Mouse (Mus musculus): ENCODE results near the gene Dnm1.
A peak's percentile ranks its signal among the peaks of the same experiment; 100 is the strongest.
"Not testable (repeated sequence)": the region's sequence is repeated elsewhere in the genome, so short reads cannot be mapped to it uniquely, and the experiment has no call there.

The Dnm1 gene

GRCm38 (mm10) chr2:32314831-32315230, 38.3 kb downstream of the Dnm1 start:
- DNase-seq (ENCODE audit: low spot score in 2 of 2), result no peak

- DNase-seq (ENCODE audit: low spot score in 2 of 2), result peak; percentile 69 to 78
Observed at GRCm38 (mm10) chr2:32312318-32312964, 40.7 kb downstream of the Dnm1 start.

- DNase-seq (ENCODE audit: low spot score in 2 of 2), result no peak
Observed at GRCm38 (mm10) chr2:32311443-32312317, 41.5 kb downstream of the Dnm1 start.

- DNase-seq (ENCODE audit: low spot score in 2 of 2), result no peak
Observed at GRCm38 (mm10) chr2:32310096-32310845, 42.9 kb downstream of the Dnm1 start.

- no peak for DNase-seq (ENCODE audit: low spot score in 2 of 2)
Observed at GRCm38 (mm10) chr2:32308870-32309568, 44.1 kb downstream of the Dnm1 start.

- peak in 1 of 2 experiments; percentile 31 for DNase-seq (ENCODE audit: low spot score in 2 of 2)
Observed at GRCm38 (mm10) chr2:32307941-32308760, 45.0 kb downstream of the Dnm1 start.

GRCm38 (mm10) chr2:32307247-32307798, 45.8 kb downstream of the Dnm1 start:
- DNase-seq (ENCODE audit: low spot score in 2 of 2), result no peak

GRCm38 (mm10) chr2:32306176-32306575, 47.0 kb downstream of the Dnm1 start:
- DNase-seq (ENCODE audit: low spot score in 2 of 2), result no peak

- no peak for DNase-seq (ENCODE audit: low spot score in 2 of 2)
Observed at GRCm38 (mm10) chr2:32305668-32306067, 47.5 kb downstream of the Dnm1 start.

GRCm38 (mm10) chr2:32304145-32304832, 48.8 kb downstream of the Dnm1 start:
- peak in 1 of 2 experiments; percentile 48 for DNase-seq (ENCODE audit: low spot score in 2 of 2)

GRCm38 (mm10) chr2:32302952-32303351, 50.2 kb downstream of the Dnm1 start:
- no peak for DNase-seq (ENCODE audit: low spot score in 2 of 2)

GRCm38 (mm10) chr2:32299469-32299868, 53.7 kb downstream of the Dnm1 start:
- DNase-seq (ENCODE audit: low spot score in 2 of 2), result no peak

GRCm38 (mm10) chr2:32295842-32296241, 57.3 kb downstream of the Dnm1 start:
- not testable (repeated sequence) for DNase-seq (ENCODE audit: low spot score in 2 of 2)

GRCm38 (mm10) chr2:32295285-32295684, 57.9 kb downstream of the Dnm1 start:
- DNase-seq (ENCODE audit: low spot score in 2 of 2), result no peak

GRCm38 (mm10) chr2:32294348-32294747, 58.8 kb downstream of the Dnm1 start:
- no peak for DNase-seq (ENCODE audit: low spot score in 2 of 2)

- no peak for DNase-seq (ENCODE audit: low spot score in 2 of 2)
Observed at GRCm38 (mm10) chr2:32289578-32289977, 63.6 kb downstream of the Dnm1 start.

GRCm38 (mm10) chr2:32288371-32288931, 64.7 kb downstream of the Dnm1 start:
- DNase-seq (ENCODE audit: low spot score in 2 of 2), result peak; percentile 16 to 26

- peak; percentile 91 to 98 for DNase-seq (ENCODE audit: low spot score in 2 of 2)
Observed at GRCm38 (mm10) chr2:32287923-32288367, 65.2 kb downstream of the Dnm1 start, which contains the start of gene Swi5. TSS of gene Swi5 (minus strand) at chr2:32288075.

GRCm38 (mm10) chr2:32287334-32287840, 65.8 kb downstream of the Dnm1 start, which contains the start of gene Golga2:
TSS of gene Golga2 (plus strand) at chr2:32287384.
- DNase-seq (ENCODE audit: low spot score in 2 of 2), result no peak

All from urinary bladder, postnatal 36 days (tissue).